Mouse (Mus musculus): ENCODE data around the gene Ap2a2.
"Not testable (repeated sequence)": the region's sequence is repeated elsewhere in the genome, so short reads cannot be mapped to it uniquely, and the experiment has no call there.

Gene Ap2a2

DNA sequence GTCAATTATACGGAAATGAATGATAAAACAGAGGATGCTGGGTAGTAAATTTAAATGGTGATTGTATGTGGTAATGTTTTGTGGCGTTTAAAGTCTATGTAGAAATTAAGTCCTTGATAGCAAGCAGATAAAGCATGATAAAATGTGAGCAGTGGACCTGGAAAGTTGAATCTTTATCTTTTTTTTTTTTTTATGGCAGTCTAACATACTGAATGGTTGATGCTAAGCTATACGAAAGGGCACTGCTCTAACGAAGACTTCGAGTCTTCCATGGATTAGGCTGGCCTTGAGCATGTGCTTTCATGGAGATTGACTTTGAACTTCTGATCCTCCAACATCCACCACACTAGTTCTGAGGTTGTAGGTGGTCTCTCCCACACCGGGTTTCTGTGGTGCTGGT, 31.1 kb downstream of the Ap2a2 start:
- DNase-seq (ENCODE audit: low spot score in 2 of 2): no peak

GRCm38 (mm10) chr7:141596971-141597370, 35.0 kb downstream of the Ap2a2 start:
- no peak for DNase-seq (ENCODE audit: low spot score in 2 of 2)

DNA sequence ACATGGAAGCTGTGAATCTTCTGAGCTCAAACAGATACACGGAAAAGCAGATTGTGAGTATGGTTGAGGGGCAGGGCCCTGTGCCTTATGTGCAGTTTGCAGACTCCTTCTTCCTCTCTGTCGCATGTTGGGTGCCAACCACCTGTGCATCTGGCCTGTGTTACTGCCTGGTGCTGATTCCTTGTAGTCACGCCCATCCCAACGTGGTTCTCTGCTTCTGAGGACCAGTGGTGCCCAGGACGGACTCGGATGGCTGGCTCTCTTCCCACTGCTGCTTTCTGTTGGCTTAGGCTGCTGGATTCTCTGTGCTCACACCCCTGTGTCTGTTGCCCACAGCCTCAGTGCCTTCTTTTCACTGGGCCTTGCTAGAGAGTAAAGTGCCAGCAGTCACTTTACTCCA, 35.6 kb downstream of the Ap2a2 start:
- no peak for DNase-seq (ENCODE audit: low spot score in 2 of 2)

GRCm38 (mm10) chr7:141607717-141608116, 45.7 kb downstream of the Ap2a2 start:
- no peak for DNase-seq (ENCODE audit: low spot score in 2 of 2)

DNA sequence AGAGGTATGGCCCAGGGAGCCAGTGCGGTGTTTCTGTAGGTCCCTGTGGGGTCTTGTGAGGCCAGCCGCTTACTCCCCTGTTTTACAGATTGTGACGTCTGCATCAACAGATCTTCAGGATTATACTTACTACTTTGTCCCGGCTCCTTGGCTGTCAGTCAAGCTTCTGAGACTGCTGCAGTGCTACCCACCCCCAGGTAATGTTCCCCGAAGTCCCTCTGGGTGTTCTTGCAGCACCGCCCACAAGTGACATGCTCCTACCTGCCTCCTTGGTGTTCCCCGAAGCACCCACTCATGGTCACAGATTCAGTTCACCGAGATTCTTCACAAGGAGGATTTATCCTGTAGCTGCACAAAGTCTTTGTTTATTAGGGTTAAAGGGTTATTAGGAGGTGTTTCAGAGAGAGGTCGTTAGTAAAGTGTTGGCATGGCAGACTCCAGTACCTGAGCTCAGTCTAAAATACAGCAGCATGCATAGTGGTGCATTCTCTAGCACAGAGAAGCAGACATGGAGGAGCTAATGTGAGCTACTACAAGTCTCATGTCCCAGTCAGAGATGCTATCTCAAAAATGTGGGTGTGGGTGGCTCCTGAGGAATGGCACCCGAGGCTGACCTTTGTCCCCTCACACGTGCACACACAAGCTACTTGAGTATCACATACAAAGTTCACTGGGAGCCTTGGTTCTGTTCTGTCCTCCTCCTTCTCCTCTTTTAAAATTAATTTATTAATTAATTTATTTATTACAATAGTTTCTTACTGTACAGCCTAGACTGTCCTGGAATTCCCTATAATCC, 47.9 kb downstream of the Ap2a2 start:
- no peak for DNase-seq (ENCODE audit: low spot score in 2 of 2)

DNA sequence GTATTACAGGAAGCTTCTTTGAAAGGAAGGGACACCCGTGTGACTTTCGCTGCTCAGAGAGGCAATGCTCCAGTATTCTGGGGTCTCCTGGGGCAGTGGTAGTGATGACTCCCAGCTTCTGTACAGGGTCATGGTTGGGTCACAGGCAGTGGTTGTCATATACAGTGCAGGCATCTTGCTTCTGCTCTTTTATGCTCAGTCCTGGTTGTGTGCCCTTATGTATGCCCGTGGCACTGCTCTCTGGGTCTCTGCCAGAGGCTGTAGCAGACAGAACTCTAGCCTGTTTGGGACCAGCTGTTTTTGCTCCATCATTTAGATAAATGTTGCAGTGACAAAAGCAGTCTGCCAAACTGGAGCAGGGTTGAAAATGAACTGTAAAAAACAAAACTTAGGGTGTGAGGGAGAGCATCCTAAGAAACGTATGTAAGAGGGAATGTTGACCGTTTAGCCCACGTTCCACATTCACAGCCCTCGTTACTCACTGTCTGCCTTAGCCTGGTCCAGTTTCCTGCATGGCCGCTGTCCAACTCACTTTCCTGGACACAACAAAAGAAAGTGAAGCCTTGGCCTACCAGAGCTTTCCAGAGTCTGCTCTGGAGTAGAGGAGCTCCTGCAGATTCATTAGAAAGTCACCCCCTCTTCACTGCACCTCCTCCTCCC, 49.9 kb downstream of the Ap2a2 start:
- DNase-seq (ENCODE audit: low spot score in 2 of 2): no peak

- no peak for DNase-seq (ENCODE audit: low spot score in 2 of 2)
Observed at GRCm38 (mm10) chr7:141612371-141612760, 50.4 kb downstream of the Ap2a2 start.

DNA sequence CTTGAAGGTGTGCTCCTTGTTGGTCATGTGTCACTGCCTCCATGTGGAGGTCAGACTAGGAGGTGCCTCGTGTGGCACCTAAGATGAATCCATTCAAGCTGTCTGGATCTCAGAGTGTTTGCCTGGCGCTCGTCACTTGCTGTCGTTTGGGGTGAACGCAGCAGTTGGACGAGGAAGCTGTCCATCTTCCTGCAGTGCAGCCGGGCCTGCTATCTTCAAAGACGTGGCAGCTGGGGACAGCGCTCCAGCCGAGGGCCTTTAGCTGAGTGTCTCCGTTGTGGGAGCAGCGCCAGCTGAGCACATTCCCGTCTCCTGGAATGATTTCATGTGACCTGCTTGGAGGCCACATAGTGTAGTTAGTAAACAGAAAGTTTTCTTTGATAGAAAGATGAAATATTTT, 50.8 kb downstream of the Ap2a2 start:
- no peak for DNase-seq (ENCODE audit: low spot score in 2 of 2)

- DNase-seq (ENCODE audit: low spot score in 2 of 2): no peak
Observed at GRCm38 (mm10) chr7:141614329-141614832, 52.4 kb downstream of the Ap2a2 start.

DNA sequence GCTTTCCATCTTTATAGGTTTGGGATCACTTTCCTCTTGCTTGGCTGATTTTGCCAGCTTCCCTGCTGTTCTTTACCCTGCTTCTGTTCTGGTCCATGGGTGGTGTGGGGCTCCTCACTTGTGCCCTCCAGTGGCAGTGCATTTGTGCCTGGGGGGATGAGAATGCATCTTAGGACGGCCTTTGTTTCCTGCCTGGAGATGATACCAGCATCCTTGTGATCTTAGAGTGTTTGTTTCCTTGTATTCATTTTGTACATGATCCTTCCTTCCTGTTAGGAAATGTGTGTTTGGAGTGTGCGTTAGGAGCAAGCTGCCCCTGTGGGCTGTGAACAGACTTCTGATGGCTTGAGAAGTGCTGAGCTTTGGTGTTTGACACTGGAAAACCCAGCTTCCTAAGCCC, 62.2 kb downstream of the Ap2a2 start:
- DNase-seq (ENCODE audit: low spot score in 2 of 2): no peak

GRCm38 (mm10) chr7:141625120-141625810, 63.3 kb downstream of the Ap2a2 start:
- no peak for DNase-seq (ENCODE audit: low spot score in 2 of 2)

GRCm38 (mm10) chr7:141628018-141628417, 66.0 kb downstream of the Ap2a2 start:
- DNase-seq (ENCODE audit: low spot score in 2 of 2): no peak

DNA sequence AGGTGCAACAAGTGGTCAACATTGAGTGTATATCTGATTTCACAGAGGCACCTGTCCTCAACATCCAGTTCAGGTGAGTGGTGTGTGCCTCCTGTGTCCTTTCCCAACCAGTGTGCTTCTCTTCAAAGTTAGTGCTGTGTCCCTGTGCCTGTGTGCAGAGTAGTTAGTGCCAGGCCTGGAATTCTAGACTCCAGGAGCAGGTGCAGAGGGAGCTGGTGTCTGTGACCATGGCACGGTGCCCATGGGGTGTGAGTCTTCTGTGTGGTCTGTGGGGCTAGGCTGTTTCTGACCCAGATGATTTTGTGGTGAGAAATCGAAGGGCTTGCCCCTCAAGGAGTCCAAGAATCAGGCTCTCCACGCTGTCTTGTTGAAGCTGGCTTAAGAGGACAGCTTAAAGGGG, 67.3 kb downstream of the Ap2a2 start:
- DNase-seq (ENCODE audit: low spot score in 2 of 2): no peak

GRCm38 (mm10) chr7:141638077-141638476, 76.1 kb downstream of the Ap2a2 start:
- DNase-seq (ENCODE audit: low spot score in 2 of 2): not testable (repeated sequence)

DNA sequence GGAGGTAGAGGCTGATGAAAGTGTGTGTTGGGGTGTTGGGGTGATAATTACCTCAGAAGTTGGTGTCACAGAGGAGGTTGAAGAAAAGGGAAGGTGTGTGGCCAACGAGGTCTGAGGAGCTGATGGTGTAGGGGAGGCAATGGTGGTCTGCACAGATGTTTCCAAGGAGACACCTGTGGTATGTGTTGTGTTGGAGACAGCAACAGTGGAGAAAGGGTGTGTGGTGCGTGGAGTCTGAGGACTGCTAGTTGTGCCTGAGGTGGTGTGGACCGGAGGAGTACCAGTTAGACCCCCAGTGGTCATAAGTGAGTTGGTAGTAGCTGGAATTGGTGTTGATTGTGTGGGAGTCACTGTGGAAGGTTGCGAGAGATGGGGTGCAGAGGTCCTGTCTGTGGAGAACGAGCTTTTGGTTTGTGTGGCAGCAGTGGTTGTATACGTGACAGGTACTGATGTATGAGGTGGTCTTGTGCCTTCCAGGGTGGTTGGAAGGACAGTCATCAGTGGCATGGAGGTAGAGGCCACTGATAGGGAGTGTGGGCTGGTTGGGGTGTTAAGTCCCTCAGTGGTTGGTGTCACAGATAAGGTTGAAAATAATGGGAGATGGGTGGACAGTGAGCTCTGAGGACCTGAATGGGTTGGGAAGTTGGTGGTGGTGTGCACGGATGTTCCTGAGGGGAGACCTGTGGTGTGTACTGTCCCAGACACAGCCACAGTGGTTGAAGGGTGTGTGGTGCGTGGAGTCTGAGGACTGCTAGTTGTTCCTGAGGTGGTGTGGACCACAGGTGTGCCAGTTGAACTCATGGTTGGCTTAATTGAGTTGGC, 76.8 kb downstream of the Ap2a2 start:
- not testable (repeated sequence) for DNase-seq (ENCODE audit: low spot score in 2 of 2)

DNA sequence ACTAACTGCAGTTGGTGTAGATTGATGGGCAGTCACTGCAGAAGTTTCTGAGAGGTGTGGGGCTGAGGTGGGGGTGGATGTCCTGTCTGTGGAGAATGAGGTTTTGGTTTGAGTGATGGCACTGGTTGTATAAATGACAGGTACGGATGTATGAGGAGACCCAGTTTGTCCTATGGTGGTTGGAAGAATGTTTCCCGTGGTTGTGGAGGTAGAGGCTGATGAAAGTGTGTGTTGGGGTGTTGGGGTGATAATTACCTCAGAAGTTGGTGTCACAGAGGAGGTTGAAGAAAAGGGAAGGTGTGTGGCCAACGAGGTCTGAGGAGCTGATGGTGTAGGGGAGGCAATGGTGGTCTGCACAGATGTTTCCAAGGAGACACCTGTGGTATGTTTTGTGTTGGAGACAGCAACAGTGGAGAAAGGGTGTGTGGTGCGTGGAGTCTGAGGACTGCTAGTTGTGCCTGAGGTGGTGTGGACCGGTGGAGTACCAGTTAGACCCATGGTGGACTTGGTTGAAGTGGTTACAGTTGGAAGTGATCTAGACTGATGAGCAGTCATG, 77.4 kb downstream of the Ap2a2 start:
- DNase-seq (ENCODE audit: low spot score in 2 of 2): not testable (repeated sequence)

- no peak for DNase-seq (ENCODE audit: low spot score in 2 of 2)
Observed at GRCm38 (mm10) chr7:141642375-141642774, 80.4 kb downstream of the Ap2a2 start.

GRCm38 (mm10) chr7:141643160-141643559, 81.2 kb downstream of the Ap2a2 start:
- no peak for DNase-seq (ENCODE audit: low spot score in 2 of 2)

DNA sequence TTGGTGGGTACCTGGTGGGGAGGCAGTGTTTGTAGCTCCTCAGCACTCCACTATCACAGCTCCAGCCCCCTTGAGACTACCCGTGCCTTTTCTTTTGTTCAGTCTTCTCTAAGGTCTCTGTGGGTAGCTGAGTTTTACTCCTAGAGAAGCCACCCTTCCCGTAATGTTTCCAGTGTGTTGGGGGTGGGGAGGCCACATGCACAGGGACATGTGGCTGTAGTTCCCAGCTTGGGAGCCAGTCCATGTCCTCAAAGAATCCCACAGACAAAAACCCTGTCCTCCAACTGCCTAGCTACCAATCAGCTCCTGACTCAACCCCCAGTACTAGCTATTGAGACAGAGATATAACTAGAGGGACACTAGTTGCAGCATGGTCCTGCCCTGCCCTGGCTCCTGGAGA, 85.1 kb downstream of the Ap2a2 start:
- no peak for DNase-seq (ENCODE audit: low spot score in 2 of 2)

DNA sequence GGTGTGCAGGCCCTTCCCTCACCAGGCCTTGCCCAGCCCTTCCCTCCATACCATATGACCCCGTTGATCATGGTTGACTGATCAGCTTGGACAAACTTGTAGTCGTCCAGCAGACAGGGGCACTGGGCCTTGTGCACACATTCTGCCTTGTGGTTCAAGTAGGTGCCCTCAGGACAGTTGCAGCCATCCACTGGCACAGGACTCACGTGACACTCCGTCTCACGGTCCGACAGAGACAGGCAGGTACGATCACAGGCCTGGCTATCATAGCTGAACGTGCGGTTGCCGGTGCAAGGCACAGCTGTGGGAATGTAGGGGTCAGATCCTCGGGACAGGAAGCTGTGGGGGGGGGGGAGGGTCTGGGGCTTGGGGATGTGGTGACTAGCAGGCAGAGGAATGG, 85.8 kb downstream of the Ap2a2 start:
- DNase-seq (ENCODE audit: low spot score in 2 of 2): no peak

- no peak for DNase-seq (ENCODE audit: low spot score in 2 of 2)
Observed at GRCm38 (mm10) chr7:141652191-141652590, 90.2 kb downstream of the Ap2a2 start.
